Mouse (Mus musculus): ENCODE data around the gene Treml4.

DNA sequence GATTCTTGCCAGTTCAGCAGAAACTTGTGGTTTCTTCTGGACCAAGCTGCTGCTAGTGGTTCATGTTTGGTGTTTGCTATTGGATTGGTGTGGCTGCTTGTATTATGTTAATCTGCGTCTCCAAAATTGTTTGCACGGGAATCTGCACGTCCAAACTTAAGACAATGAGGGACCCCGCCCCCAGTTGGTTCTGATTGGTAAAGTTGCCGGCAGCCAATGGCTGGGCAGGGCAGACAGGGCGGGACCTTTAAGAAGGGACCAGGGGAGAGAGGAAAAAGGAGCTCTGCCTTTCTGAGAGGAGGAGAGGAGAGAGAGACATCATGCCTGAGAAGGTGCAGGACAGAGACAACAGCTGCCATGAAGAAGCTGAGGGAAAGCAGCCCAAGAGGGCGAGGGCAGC, 11.6 kb downstream of the Treml4 start:
- no peak for TF ChIP-seq CTCF (conservative IDR thresholded peaks at IDR 0.05; ENCODE audit: insufficient read depth, insufficient read length, low read depth, low read length)
- no peak for TF ChIP-seq POLR2A (IDR thresholded peaks at IDR 0.05; ENCODE audit: low read depth, low read length)
